Mouse (Mus musculus) MEL (cell line): Measurements from ENCODE around the gene Cyp2d11. TPM values are rescaled to one million over a fixed set of nuclear protein-coding genes. Genes with fewer than 3 reads are reported as not detected.

Source experiments
- DNase-seq: peaks from one replicate; pipeline ENCODE4 v3.0.0; 2011; ENCODE audit warnings: low read depth, low spot score
- H3K27ac ChIP-seq: 2 replicates; pipeline ENCODE4 v1.5.1; 2012; ENCODE audit warnings: low read depth, mild to moderate bottlenecking, control low read depth, low read length, moderate library complexity; ENCODE audit not compliant: control insufficient read depth
- H3K27me3 ChIP-seq, 2 experiments: fragments of 150-350 bp in 1 of 2; sonication (generic) in 1 of 2; 2 replicates each; pipeline ENCODE4 v1.6.1; 2012; ENCODE audit warnings: low read length in 2 of 2, mild to moderate bottlenecking in 2 of 2, improper control_type of control experiment in 1 of 2, moderate library complexity in 1 of 2; ENCODE audit not compliant: insufficient read depth in 2 of 2, control insufficient read depth in 1 of 2
- H3K36me3 ChIP-seq, 2 experiments: 2 replicates each; pipeline ENCODE4 v1.6.1; 2012 to 2014; ENCODE audit warnings: low read length in 2 of 2, improper control_type of control experiment in 1 of 2, inconsistent platforms in 1 of 2, mild to moderate bottlenecking in 1 of 2; ENCODE audit not compliant: insufficient read depth in 2 of 2, control insufficient read depth in 1 of 2
- H3K4me1 ChIP-seq, 2 experiments: fragments of 150-350 bp in 1 of 2; sonication (generic) in 1 of 2; 2 replicates each; pipeline ENCODE4 v1.6.1; 2012; ENCODE audit warnings: low read length in 2 of 2, improper control_type of control experiment in 1 of 2, mild to moderate bottlenecking in 1 of 2; ENCODE audit not compliant: insufficient read depth in 2 of 2, control insufficient read depth in 1 of 2
- H3K4me3 ChIP-seq, 2 experiments: fragments of 150-350 bp in 1 of 2; sonication (generic) in 1 of 2; 2 replicates each; pipeline ENCODE4 v1.5.1; 2012; ENCODE audit warnings: low read depth in 2 of 2, low read length in 2 of 2, mild to moderate bottlenecking in 2 of 2, moderate library complexity in 2 of 2, control low read depth in 1 of 2, improper control_type of control experiment in 1 of 2; ENCODE audit not compliant: control insufficient read depth in 1 of 2, insufficient read depth in 1 of 2
- H3K79me2 ChIP-seq: 2 replicates; pipeline ENCODE4 v1.6.1; 2012; ENCODE audit warnings: mild to moderate bottlenecking, low read length, moderate library complexity; ENCODE audit not compliant: control insufficient read depth, poor library complexity, insufficient read depth
- H3K9ac ChIP-seq: 2 replicates; pipeline ENCODE4 v1.6.1; 2012; ENCODE audit warnings: low read depth, mild to moderate bottlenecking, control low read depth, low read length, moderate library complexity; ENCODE audit not compliant: control insufficient read depth, poor library complexity, severe bottlenecking
- H3K9me3 ChIP-seq: fragments of 150-350 bp; sonication (generic); replicated peaks from 2 replicates; pipeline ENCODE4 v1.6.1; 2012; ENCODE audit warnings: mild to moderate bottlenecking, low read length, improper control_type of control experiment, moderate library complexity; ENCODE audit not compliant: insufficient read depth
- BHLHE40 ChIP-seq: IDR thresholded peaks from 2 replicates; pipeline ENCODE4 v1.6.1; 2012; ENCODE audit warnings: low read depth, mild to moderate bottlenecking, inconsistent platforms, low read length, improper control_type of control experiment, borderline replicate concordance
- CHD1 ChIP-seq: IDR thresholded peaks from 2 replicates; pipeline ENCODE4 v1.6.1; 2012; ENCODE audit warnings: low read depth, mild to moderate bottlenecking, inconsistent platforms, low read length, improper control_type of control experiment
- CHD2 ChIP-seq: IDR thresholded peaks from 2 replicates; pipeline ENCODE4 v1.6.1; 2011; ENCODE audit warnings: low read length, improper control_type of control experiment
- E2F4 ChIP-seq: IDR thresholded peaks from 2 replicates; pipeline ENCODE4 v1.6.1; 2011; ENCODE audit warnings: low read depth, low read length, improper control_type of control experiment, borderline replicate concordance
- ELF1 ChIP-seq: IDR thresholded peaks from 2 replicates; pipeline ENCODE4 v1.6.1; 2014; ENCODE audit warnings: low read depth, mild to moderate bottlenecking, inconsistent platforms, low read length, improper control_type of control experiment, moderate library complexity
- EP300 ChIP-seq, 2 experiments: IDR thresholded peaks; 2 replicates each; pipeline ENCODE4 v1.6.1; 2011; ENCODE audit warnings: improper control_type of control experiment in 2 of 2, low read length in 2 of 2, low read depth in 1 of 2, mild to moderate bottlenecking in 1 of 2
- ETS1 ChIP-seq: IDR thresholded peaks from 2 replicates; pipeline ENCODE4 v1.6.1; 2012; ENCODE audit warnings: low read depth, mild to moderate bottlenecking, inconsistent platforms, low read length, improper control_type of control experiment, moderate library complexity
- GATA1 ChIP-seq: IDR thresholded peaks from 2 replicates; pipeline ENCODE4 v1.6.1; 2011; ENCODE audit warnings: low read depth, low read length, improper control_type of control experiment
- JUND ChIP-seq: IDR thresholded peaks from 2 replicates; pipeline ENCODE4 v1.6.1; 2011; ENCODE audit warnings: low read depth, mild to moderate bottlenecking, improper control_type of control experiment, low read length
- KAT2A ChIP-seq: conservative IDR thresholded peaks from 2 replicates; pipeline ENCODE4 v1.6.1; 2012; ENCODE audit warnings: low read depth, low read length, improper control_type of control experiment, inconsistent platforms
- MAFK ChIP-seq: IDR thresholded peaks from 2 replicates; pipeline ENCODE4 v1.6.1; 2011; ENCODE audit warnings: low read depth, mild to moderate bottlenecking, low read length, improper control_type of control experiment, borderline replicate concordance
- MAX ChIP-seq: IDR thresholded peaks from 2 replicates; pipeline ENCODE4 v1.6.1; 2011; ENCODE audit warnings: low read length, improper control_type of control experiment
- MAZ ChIP-seq: IDR thresholded peaks from 2 replicates; pipeline ENCODE4 v1.6.1; 2012; ENCODE audit warnings: low read depth, mild to moderate bottlenecking, inconsistent platforms, low read length, improper control_type of control experiment
- MEF2A ChIP-seq: IDR thresholded peaks from 2 replicates; pipeline ENCODE4 v1.6.1; 2014; ENCODE audit warnings: low read depth, mild to moderate bottlenecking, inconsistent platforms, low read length, improper control_type of control experiment; ENCODE audit not compliant: poor library complexity, insufficient replicate concordance, severe bottlenecking; ENCODE audit errors: extremely low read depth
- MXI1 ChIP-seq: IDR thresholded peaks from 2 replicates; pipeline ENCODE4 v1.6.1; 2011; ENCODE audit warnings: mild to moderate bottlenecking, low read depth, low read length, improper control_type of control experiment
- NRF1 ChIP-seq: IDR thresholded peaks from 2 replicates; pipeline ENCODE4 v1.6.1; 2014; ENCODE audit warnings: low read depth, mild to moderate bottlenecking, inconsistent platforms, low read length, improper control_type of control experiment, moderate library complexity; ENCODE audit not compliant: poor library complexity, insufficient read depth, severe bottlenecking
- POLR2A ChIP-seq, 2 experiments: IDR thresholded peaks; 2 replicates each; pipeline ENCODE4 v1.6.1; 2011 to 2012; ENCODE audit warnings: low read length in 2 of 2, mild to moderate bottlenecking in 2 of 2, control low read depth in 1 of 2, improper control_type of control experiment in 1 of 2, low read depth in 1 of 2, moderate library complexity in 1 of 2; ENCODE audit not compliant: control insufficient read depth in 1 of 2, insufficient read depth in 1 of 2, poor library complexity in 1 of 2
- POLR2AphosphoS2 ChIP-seq: IDR thresholded peaks from 2 replicates; pipeline ENCODE4 v1.6.1; 2011; ENCODE audit warnings: low read length, improper control_type of control experiment
- RAD21 ChIP-seq: IDR thresholded peaks from 2 replicates; pipeline ENCODE4 v1.6.1; 2011; ENCODE audit warnings: mild to moderate bottlenecking, low read depth, low read length, improper control_type of control experiment
- RCOR1 ChIP-seq: IDR thresholded peaks from 2 replicates; pipeline ENCODE4 v1.6.1; 2012; ENCODE audit warnings: low read depth, mild to moderate bottlenecking, inconsistent platforms, low read length, improper control_type of control experiment
- SIN3A ChIP-seq: IDR thresholded peaks from 2 replicates; pipeline ENCODE4 v1.6.1; 2012; ENCODE audit warnings: low read length, improper control_type of control experiment, inconsistent platforms
- TBP ChIP-seq: IDR thresholded peaks from 2 replicates; pipeline ENCODE4 v1.8.0; 2011; ENCODE audit warnings: low read depth, low read length, improper control_type of control experiment
- TCF12 ChIP-seq: IDR thresholded peaks from 2 replicates; pipeline ENCODE4 v1.6.1; 2014; ENCODE audit warnings: low read depth, mild to moderate bottlenecking, inconsistent platforms, low read length, improper control_type of control experiment, moderate library complexity
- ZKSCAN1 ChIP-seq: IDR thresholded peaks from 2 replicates; pipeline ENCODE4 v1.6.1; 2012; ENCODE audit warnings: low read depth, mild to moderate bottlenecking, inconsistent platforms, low read length, improper control_type of control experiment, moderate library complexity
- ZMIZ1 ChIP-seq: IDR thresholded peaks from 2 replicates; pipeline ENCODE4 v1.6.1; 2012; ENCODE audit warnings: low read depth, mild to moderate bottlenecking, inconsistent platforms, low read length, improper control_type of control experiment, moderate library complexity
- polyA plus RNA-seq, 2 experiments: library from polyadenylated mRNA; stranded (reverse) in 1 of 2; unstranded in 1 of 2; fragments of >175 nt in 1 of 2; fragments of >200 nt in 1 of 2; gene quantifications; 2 replicates each; pipeline versions ENCODE4 v1.2.1 to v1.2.4; 2012; ENCODE audit warnings: low replicate concordance in 2 of 2, low read depth in 1 of 2; ENCODE audit not compliant: insufficient read length in 2 of 2, insufficient read depth in 1 of 2, missing spikeins in 1 of 2
- total RNA-seq: library from RNA; depleted of rRNA; stranded (reverse); fragments of 300-350 nt; gene quantifications from 2 replicates; pipeline ENCODE4 v1.2.3, GENCODE M21; 2012

Gene Cyp2d11
- total and polyA plus RNA-seq, 3 experiments = not detected

DNA sequence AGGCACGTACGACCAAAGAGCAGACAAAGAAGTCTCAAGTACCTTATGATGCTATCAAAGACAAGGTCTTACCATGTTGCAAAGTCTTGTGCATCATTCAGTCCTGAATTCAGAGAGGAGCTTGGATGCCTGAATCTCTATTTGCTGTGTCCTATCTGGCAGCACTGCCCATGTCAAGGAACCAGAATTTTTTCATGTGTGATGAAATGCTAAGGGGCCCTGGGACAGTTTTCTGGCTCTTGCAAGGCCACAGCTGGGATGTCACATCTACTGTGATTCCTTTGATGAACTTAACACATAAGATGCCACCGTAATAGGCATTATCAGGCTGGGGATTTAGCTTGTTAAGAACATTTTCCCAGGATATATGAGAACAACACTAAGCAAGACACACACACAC is 41.2 kb upstream of the Cyp2d11 start:
- Histone ChIP-seq H3K27me3 (peaks cover 0 to 3% of the 10 kb centered on the region in 2 experiments; a peak in 1 of 4 replicates), H3K79me2 (no peaks in the 10 kb centered on the region), H3K36me3 (no peaks in the 10 kb centered on the region), H3K4me3 (no peak overlapping the region), H3K4me1 (no peaks in the 10 kb centered on the region), H3K27ac (no peak overlapping the region), H3K9ac (no peak overlapping the region), H3K9me3 (no peaks in the 10 kb centered on the region)
- TF ChIP-seq GATA1 (no peak), KAT2A (no peak), CHD2 (no peak), EP300 (IDR thresholded peaks at IDR 0.05; ENCODE audit: low read depth in 1 of 2, low read length in 2 of 2) (no peak), E2F4 (no peak), MAZ (no peak), BHLHE40 (no peak)
- DNase-seq = no peak

- Histone ChIP-seq H3K9me3 (no peaks in the 10 kb centered on the region), H3K4me3 (no peak overlapping the region), H3K4me1 (no peaks in the 10 kb centered on the region)
- TF ChIP-seq GATA1 = no peak
- no peak for TF ChIP-seq MXI1
- TF ChIP-seq NRF1 = no peak
- no peak for TF ChIP-seq TBP
- TF ChIP-seq MAFK = no peak
- TF ChIP-seq RCOR1 = no peak
- TF ChIP-seq MAZ = no peak
- TF ChIP-seq BHLHE40 = no peak
- TF ChIP-seq, all 39 proteins: peak for 0
- no peaks in the 10 kb centered on the region for H3K36me3 ChIP-seq
- no peak overlapping the region for H3K9ac ChIP-seq
- H3K27me3 ChIP-seq = peaks cover 0 to 3% of the 10 kb centered on the region in 2 experiments; a peak in 1 of 4 replicates
- no peak for DNase-seq
- no peak overlapping the region for H3K27ac ChIP-seq
- no peaks in the 10 kb centered on the region for H3K79me2 ChIP-seq
These were observed 40.7 kb upstream of the Cyp2d11 start for GRCm38 (mm10) chr15:82434541-82434940.

DNA sequence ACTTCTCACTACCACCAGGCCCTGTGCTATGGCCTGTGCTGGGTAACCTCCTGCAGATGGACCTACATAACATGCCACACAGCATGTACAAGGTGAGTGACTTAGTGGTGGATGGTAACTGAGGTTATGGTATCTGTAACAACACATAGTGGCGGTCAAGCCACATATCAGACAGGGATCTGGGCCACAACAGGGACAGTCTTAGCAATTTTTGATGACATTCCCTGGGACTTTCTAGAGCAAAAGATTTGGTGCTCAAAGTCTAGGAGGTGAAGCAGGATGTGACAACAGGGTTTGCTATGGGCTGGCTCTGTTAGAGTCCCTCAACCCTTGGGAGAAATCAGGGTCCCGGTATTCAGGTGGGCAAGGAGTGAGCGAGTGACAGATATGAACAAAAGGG is 39.8 kb upstream of the Cyp2d11 start:
- no peaks in the 10 kb centered on the region for H3K79me2 ChIP-seq
- DNase-seq = no peak
- no peak overlapping the region for H3K9ac ChIP-seq
- no peaks in the 10 kb centered on the region for H3K4me1 ChIP-seq
- TF ChIP-seq MAZ (no peak), MAX (no peak), MEF2A (no peak), MXI1 (no peak), POLR2AphosphoS2 (no peak), POLR2A (IDR thresholded peaks at IDR 0.05; ENCODE audit: control insufficient read depth in 1 of 2, insufficient read depth in 1 of 2, low read depth in 1 of 2, low read length in 2 of 2, poor library complexity in 1 of 2) (no peak), CHD1 (no peak), KAT2A (no peak), ETS1 (no peak), TCF12 (no peak), RCOR1 (no peak), ZKSCAN1 (no peak), EP300 (IDR thresholded peaks at IDR 0.05; ENCODE audit: low read depth in 1 of 2, low read length in 2 of 2) (no peak), CHD2 (no peak), RAD21 (no peak), SIN3A (no peak), ELF1 (no peak), ZMIZ1 (no peak), JUND (no peak)
- no peak overlapping the region for H3K27ac ChIP-seq
- H3K4me3 ChIP-seq = no peak overlapping the region
- no peaks in the 10 kb centered on the region for H3K9me3 ChIP-seq
- H3K36me3 ChIP-seq = no peaks in the 10 kb centered on the region
- H3K27me3 ChIP-seq = peaks cover 0 to 3% of the 10 kb centered on the region in 2 experiments; a peak in 1 of 4 replicates
